Mouse (Mus musculus): ENCODE data around the gene Got1.

- TF ChIP-seq EP300 (IDR thresholded peaks at IDR 0.05; ENCODE audit: insufficient read depth, low read depth, low read length) (no peak), POLR2A (IDR thresholded peaks at IDR 0.05; ENCODE audit: insufficient read depth, low read depth, low read length) (no peak)
Measured at GRCm38 (mm10) chr19:43479431-43479830, 45.0 kb downstream of the Got1 start.

Data from heart, adult 2 months (tissue).